Mouse (Mus musculus) kidney, postnatal 10 days (tissue): Measurements from ENCODE around the gene Rhbdf2.
"Not testable (repeated sequence)": the region's sequence is repeated elsewhere in the genome, so short reads cannot be mapped to it uniquely, and the experiment has no call there.

Experiments
- DNase-seq: peaks from one replicate; pipeline ENCODE4 v3.0.0; 2021; ENCODE audit warnings: mixed read lengths

The Rhbdf2 gene

DNA sequence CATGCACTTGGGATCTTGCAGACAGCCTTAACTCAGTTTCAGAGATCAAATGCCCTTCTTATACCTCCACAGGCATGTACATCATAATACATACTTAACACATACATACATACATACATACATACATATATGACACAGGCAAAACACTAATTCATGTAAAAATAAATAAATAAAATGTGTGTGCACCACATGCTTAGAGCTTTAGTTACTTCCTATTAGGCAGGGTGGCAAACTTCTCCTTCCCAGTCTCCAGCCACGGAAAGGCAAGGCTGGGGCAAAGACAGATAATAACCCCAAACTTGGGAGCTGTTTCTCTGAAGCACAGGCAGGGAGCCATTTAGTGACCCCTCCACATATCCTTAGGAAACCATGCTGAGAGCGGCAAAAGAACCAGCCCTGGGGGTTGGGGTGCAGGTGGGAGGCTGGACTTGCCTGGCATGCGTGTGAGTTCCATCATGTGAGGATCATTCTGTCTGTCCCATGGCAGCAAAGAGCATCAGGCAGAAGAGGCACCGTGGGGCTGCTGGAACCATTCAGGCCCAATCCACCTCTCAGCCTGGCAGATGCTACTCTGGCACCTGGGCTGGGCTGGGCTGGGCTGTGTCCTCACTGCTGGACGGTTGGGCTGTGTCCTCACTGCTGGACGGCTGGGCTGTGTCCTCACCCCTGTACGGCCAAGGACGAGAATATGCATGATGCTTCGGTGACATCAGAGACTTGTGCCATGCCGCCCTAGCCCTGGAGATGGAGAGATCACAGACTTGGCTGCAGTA, at the start of gene Rhbdf2:
Gene Rhbdf2, minus strand, starts transcription at position 721 of the 773 bp plus-strand sequence.
- no peak for DNase-seq

DNA sequence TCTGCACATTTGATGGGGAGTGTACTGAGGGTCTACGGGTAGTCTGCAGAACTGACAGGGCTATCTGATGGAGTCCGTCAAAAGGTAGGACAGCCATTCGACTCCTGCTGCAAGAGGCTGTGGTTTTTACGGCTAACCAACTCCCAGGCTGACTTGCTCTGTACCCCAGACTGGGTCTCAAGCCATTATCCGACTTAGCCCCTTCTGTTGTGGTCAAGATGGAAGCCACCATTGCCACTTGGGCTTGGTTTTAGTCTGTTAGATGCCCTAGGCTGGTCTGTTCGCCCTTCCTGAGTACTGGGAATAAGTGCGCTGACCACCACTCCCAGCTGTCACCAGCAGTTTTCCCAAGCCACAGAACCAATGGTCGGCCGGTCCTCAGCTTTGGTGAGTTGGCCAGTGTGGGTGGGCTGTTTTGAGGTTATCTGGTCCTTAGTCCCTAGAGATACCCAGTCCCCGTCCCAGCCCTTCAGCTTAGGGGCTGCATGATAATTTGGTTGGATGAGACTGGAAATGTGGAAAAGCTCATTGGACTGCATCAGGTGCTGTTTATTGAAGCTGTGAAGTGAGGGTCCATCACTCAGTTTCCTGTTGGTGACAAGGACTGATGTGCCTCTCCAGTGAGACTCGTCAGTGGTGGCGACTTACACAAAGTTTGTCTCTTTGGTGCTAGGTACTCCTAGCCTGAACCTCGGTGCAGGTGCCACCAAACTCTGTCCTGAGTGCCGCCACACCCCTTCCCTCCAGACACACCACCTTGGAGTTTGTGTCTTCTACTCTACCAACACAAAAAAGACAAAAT, 49.6 kb upstream of the Rhbdf2 start:
- DNase-seq, result no peak

DNA sequence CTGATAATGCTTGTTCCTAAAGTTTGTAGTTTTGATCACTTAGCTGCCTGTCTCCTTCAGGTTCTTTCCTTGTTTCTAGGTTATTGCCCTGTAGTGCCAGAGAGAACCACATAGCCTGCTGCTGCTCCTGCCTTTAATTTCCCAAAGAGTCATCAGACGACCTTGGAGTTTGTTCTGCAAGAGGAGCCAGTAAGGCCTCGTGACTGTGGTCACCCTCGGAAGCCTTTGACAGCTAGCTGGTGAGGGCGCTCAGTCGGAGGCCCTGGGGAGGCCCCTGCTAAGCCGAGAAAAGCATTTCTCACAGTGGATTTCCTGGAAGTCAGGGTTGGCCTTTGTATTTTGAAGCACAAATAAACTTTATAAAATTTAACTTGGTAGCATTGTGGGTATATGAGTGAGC, 48.6 kb upstream of the Rhbdf2 start:
- DNase-seq, result peak; percentile 69

DNA sequence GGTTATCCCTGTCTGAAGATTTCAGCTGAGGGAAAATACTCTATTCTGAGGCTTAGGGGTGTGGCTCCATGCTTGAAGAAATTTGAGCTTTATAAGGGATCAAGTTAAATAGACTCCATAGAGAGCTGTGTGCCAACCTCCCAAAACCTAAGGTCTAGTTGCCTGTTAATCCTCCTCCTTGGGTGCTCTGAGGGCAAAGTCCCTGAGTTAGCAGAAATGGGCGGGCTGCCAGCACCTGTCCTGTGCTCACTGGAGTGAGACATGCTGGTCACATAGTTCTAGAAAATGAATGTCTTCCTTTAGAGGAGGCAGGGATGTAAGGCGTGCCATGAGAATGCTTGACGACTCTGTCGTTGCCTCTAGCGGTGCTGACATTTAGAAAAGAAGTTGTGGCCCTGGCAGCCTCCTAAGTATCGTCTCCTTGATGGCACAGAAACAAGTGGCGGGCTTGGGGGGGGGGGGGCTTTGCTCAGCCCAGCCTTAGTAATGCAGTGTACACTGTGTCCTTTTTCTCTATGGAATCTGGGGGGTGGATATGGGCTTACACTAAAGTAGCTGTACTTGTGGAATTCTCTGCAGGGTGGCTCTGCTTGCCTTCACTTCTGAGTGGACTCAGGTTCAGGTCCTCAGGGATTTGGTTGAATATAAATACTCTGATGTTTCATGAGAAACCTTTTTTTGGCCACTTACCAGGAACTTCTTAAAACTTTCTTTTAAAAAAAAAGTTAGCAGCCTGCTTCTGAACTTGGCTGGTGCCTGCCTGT, 48.0 kb upstream of the Rhbdf2 start:
- DNase-seq, result peak; percentile 91

DNA sequence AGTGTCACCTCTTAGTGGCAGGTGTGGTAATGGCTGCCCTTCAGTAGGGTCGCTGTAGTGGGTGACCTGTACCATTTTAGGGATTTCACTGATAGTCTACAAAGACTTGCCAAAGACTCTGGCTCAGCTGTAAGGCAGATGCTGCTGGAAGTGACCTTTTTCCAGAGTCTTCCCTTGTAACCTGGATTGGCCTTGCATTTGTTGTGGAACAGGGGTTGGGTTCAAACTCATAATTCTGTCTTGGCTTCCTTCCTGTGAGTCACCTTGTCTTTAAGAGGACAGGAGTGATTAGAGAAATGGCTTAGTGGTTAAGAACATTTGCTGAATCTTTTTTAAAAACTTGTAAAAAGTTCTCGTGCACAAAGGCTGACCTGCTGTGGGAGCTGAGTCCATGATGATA, 46.6 kb upstream of the Rhbdf2 start:
- no peak for DNase-seq

DNA sequence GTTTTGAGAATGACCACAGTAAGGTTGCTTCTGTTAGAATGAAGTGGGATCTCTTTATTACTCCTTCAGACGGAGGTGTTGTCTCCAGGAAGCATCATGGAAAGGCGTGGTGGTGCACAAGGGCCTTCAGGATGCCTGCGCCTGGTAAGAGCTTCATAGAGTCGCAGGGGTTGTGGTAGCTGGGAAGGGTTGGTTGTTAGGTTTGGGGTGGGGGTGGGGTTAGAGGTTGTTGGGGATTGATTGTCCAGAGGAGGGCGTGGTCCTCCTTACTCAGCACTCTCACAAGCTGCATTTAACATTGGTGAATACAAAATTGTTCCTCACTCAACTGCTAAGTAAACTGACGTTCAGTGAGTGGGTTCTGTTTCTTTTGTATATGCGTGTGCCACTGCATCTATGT, 45.8 kb upstream of the Rhbdf2 start:
- no peak for DNase-seq

DNA sequence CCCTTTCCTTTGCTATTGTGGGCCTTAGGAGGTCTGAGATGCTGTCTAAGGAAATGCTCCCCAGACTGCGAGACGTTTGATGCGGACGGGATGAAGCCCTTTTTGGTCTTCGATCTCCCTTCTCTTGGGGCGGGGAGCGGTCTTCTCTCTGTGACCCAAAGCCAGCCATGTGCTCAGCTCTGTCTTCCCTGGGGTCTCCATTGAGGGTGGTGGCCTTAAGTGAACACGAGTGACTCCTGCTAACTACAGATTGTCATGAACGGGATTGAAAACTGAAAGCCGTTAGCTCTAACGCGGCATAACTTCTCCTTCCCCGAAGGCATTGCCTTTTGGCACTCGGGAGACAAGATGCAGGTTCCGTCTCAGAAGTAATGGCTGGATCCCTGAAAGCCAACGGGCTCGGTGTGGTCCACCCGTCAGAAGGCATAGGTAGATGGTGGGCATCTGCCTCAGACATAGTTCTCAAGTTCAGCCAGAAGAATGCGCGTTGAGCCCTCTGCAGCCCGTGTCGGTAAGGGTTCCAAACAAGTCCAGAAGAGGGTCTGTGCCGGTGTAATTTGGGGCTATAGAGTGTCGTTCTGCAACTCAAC, 45.1 kb upstream of the Rhbdf2 start:
- no peak for DNase-seq

DNA sequence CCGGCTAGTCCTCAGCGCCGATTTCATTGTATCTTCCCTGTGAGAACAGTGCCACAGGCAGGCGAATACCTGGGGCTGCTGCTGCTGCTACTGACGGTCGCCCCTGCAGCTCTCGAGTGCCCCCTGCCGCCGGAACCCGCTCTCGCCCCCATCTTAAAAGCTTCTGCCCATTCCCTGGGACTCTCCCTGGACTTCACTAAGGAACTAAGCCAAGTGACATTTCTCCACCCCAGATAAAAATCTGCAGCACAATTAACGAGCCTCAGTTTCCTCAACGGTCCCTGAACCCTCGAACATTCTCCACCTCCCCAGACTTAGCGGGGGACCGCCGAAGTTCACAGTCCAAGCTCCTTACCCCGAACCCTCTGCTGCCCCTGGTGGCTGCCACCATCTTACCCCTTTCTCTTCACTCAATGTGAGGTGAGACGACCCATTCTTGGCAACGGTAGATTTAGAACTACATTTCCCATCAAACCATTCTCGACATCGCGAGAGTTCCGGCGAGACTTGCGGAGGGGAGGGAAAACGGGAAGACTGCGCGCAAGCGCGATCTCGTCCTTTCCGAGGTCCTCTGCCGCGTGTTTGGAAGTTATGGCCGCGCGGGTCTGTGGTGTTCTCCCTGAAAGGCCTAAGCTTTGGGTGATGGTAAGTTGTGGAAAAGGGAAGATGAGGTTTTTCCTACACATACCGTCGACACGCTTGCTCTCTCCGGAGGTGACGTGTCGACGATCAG, 44.5 kb upstream of the Rhbdf2 start:
- peak; percentile 98 for DNase-seq

DNA sequence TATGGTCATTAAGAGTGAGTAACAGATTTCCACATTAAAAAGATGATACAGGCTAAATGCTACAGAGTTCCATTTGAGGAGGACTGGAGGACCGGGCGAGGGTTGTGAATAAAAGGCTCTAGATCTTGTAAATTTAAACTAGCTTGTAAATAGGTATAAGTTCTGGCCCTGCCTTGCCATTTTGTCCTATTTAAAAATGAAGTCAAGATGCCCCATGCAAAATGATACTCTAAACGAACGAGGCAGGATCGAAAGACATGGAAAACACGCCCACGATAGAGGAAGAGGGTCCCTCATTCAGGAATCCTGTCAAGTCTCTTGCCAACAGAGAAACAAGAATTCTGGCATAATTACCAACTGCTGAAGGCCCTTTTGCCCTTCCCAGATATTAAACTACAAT, 43.6 kb upstream of the Rhbdf2 start:
- DNase-seq, result no peak

DNA sequence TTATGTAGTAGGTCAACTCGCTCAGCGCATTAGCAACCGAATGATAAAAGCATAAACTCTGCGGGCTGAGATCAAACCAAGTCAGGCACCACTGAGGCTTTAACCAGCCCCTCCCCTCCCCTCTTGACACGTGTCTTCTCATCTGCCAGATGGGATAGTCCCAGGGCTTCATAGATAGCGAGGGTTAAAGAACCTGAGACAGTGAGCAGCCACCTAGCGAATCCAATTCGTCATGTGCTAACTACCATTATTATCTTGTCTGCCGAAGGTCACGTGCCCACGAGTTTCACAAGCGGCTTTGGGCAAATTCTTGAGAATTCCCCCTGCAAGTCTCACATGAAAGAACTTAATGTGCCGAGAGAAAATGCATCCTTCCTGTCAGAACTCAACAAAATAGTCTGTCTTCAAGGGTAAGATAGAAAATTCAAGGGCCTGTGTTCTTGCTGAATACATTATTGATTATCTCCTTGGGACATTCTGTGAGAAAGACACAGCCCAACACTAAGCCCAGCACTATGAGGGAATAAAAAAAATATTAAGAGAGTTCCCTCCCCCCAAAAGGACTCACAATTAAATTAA, 43.1 kb upstream of the Rhbdf2 start:
- DNase-seq, result no peak

DNA sequence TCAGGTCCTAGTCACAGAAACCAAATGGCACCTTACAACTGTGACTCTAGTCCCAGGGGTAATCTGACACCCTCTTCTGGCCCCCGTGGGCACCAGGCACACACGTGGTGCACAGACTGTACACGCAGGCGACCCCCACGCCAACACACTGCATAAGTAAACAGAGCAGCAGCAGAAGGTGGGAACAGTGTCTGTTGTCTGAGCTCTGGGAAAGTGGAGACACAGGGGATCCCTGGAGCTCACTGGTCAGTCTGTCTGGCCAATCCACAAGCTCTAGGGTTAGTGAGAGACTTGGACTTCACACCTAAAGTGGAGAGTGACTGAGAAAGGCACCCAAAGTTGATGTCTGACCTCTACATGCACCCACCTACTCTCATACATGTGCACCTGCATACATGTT, 42.5 kb upstream of the Rhbdf2 start:
- no peak for DNase-seq

DNA sequence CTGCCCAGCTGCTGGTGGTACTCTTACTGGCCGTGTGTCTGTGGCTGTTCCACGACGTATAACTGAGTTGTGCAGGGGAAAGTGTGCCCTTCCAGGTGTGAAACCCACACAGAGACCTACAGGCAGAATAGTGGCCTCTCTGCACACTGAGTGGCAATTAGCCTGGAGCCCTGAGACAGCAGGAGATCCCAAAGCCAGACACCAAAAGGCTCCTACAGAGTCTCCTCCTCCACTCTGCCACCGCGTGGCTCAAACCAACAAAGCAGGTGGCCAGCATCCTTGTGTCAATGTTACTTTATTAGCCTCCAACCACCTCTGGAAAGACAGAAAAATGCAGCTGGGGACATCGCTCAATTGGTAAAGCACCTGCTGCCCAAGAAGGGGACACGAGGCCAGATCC, 42.0 kb upstream of the Rhbdf2 start:
- DNase-seq, result peak; percentile 58

DNA sequence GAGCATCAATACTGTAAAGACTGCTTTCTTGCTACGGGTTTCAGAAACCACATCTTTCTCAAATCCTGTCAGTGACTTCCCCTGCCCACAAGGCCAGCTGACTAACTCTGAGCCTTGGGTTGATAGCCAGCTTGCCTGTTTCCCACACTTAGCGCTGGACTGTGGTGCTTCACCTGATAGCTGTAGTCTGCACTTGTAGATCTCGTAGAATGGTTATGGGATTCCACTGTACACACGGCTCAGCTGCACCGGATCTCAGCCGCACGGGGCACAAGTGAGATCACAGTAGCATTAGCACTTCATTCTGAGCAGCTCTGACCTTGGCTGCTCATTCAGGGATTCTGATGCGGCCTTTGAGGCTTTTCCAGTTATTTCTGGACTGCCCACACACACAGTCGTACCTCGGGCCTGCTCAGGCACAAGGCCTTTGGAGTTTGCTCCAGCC, 41.6 kb upstream of the Rhbdf2 start:
- DNase-seq, result peak; percentile 38

DNA sequence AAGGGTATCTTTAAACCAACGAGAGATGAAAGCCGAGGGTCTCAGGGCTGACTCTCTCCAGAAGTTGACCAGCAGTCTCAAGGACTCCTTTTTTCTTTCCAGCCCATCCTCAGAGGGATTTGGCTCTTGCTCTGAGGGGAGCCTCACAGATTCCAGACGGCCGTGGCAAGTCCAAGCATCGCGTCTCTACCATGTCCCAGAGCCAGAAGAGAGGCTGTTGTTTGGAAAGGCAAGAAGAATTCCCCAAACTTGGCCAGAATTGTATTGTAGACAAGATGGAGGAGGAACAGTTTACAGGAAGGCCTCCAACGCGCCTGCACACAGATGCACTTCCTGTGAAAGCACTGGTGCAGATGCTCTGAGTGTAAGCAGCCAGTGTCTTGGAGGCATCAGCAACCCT, 41.1 kb upstream of the Rhbdf2 start:
- DNase-seq, result no peak

DNA sequence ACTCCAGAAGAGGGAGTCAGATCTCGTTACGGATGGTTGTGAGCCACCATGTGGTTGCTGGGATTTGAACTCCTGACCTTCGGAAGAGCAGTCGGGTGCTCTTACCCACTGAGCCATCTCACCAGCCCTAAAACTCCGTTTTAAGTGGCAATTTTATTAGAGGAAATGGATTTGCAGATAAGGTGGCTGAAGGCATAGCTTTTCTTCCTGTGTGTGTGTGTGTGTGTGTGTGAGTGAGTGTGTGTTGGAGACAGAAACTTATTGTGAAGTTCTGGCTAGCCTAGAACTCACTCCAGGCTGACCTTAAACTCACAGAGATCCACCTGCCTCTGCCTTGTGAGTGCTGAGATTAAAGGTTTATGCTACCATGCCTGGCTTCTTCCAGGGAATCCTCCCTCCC, 40.2 kb upstream of the Rhbdf2 start:
- not testable (repeated sequence) for DNase-seq

DNA sequence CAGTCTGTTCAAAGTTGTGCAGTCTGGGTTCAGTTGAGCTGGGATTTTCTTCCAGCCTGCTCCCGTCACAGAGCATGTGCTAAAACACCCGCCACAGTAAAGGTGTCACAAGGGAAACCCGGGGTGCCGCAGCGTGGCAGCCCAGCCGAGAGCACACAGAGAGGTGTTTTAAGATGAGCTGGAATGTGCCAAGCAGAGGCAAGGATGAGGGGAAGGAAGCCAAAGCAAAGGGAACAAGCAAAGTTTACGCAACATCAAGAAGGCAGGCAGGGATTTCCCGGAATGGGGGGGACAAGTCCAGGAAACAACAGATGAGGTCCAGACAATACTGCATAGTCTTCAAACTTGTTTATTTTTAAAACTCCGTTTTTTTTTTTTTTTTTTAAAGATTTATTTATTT, 39.7 kb upstream of the Rhbdf2 start:
- DNase-seq, result no peak

DNA sequence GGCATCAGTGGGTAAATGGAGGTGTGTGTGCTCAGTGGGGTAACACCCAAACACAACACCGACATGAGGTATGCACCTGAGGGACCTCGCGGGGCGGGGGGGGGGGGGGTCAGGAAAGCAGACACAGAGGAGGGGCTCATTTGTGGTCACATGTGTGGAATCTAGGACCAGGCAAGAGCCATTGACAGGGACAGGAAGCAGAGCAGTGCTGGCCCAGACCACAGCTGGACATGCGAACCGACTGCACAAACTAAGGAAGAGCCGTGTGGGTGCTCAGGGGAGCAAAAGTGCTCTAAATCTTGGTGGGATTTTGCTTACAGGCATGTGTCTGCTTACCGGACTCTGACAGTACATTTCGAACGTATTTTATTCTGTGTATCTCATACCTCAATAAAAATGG, 38.5 kb upstream of the Rhbdf2 start:
- DNase-seq, result no peak

DNA sequence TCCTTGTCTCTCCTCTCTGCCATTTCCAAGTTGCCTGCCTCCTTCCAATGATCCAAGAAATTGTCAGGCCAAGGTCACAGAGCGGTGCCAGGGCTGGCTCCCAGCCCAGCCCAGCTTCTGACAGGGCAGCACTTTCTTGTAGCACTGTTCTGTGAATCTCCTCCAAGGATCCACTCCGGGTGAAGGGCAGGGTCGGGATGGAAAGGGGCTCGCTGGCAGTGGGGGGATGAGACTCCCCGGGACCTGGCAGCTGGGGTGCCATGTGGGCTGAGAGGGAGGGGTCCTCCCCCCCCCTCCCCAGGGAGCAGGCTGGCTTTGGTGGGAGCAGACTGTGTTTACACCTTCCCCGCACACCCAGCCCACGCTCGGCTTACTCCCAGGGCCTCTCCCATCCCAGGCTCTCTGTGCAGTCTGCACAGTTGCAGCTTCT, 35.1 kb upstream of the Rhbdf2 start:
- no peak for DNase-seq

DNA sequence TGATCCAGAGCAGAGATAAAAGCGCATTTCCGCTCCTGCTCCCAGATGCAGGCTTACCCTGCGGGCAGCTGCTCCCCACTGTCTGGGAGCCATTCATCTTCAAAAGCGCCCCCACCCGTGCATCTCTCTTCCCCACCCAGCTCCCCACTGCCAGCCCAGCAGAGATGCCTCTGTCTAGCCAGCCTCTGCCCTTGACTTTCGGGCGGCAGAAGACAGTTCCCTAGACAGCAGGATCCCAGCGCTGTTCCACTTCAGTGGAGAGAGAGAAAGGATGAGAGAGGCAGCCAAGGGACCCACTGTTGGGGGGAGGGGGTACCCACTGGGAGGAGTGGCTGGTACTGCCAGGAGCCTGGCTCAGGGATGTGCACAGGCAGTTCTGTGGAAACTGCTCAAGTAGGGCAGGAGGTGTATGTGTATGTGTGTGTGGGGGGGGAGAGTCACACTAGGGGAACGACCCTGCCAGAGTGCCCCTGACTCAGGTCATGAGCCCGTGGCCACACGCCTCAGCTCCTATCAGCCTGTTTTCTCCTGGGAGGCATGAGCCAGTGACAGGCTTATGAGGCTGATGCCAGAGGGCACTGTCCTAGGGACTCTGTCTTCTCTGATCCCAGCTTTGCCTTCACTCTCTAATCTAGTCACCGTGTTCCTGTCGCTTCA, 34.6 kb upstream of the Rhbdf2 start:
- DNase-seq, result no peak

DNA sequence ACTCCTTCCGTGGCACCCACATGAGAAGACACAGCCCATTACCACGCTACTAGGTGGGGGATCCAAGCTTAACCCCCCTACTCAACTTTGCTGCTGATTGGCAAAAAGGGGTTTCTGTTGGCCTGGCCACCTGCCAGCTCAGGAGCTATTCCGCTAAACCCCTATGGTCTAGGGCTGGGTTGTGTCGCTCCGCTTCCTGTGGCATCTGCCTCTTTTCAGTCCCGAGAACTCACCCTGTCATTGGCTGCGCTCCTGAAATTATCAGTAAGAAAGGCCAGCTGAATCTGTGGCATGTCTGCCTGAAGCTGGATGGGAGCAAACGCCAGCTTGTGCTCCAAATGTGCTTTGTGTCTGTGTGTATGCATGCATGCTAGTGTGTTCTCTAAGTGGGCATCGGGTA, 33.4 kb upstream of the Rhbdf2 start:
- DNase-seq, result no peak

DNA sequence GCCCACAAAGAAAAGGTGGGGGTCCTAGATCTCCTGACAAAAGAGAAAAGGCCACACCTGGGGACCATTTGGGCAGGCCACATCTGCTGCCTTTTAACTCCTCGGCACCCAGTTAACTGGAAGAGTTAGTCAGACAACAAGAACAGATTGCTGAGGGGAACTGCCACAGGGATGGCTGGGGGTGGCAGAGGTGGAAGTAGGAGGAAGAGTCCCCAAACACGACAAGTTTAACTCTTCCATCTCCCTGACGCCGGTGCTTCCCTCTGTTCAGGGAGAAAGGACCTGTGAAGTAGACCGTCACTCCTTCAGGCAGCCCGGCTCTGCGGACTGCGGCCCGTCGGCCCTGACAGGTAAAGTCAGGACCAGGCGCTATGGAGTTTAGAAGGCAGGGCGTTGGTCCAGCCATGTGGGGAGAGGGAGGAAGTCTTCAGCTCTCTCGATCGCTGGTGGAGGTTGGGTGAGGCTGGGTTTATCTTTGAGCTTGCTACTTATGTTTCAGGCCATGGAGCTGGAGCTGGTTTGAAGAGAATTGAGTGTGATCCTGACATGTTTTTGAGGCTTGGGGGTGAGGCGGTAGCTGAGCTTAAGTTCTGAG, 32.3 kb upstream of the Rhbdf2 start:
- DNase-seq, result no peak
